Mouse (Mus musculus) heart, embryonic 12.5 days (tissue): ENCODE results near the gene Pck2. TPM values are rescaled to one million over a fixed set of nuclear protein-coding genes. Genes with fewer than 3 reads are reported as not detected.

Experiments
- polyA plus RNA-seq: library from polyadenylated mRNA; unstranded; fragments of >200 nt; fragmentation: Nextera tagmentation; extraction: Ambion mirVana; gene quantifications from 2 replicates; pipeline ENCODE4 v1.2.1, GENCODE M21; 2016

Gene Pck2
- polyA plus RNA-seq, 1 experiment from 2014 or later, result 38.8 TPM

Other genes starting within 250 kb of the Pck2 start
- gene Dhrs4, start 61.5 kb upstream of the Pck2 start, polyA plus RNA-seq, result 63.3 and 64.5 TPM in 2 replicates
- 2.4 and 2.6 TPM in 2 replicates for gene Carmil3, start 49.6 kb upstream of the Pck2 start, polyA plus RNA-seq
- gene Cpne6, start 29.8 kb upstream of the Pck2 start, polyA plus RNA-seq, result 0.30 and 0.59 TPM in 2 replicates
- not detected in 2 replicates for gene Nrl, start 15.3 kb upstream of the Pck2 start, polyA plus RNA-seq
- 73.2 and 78.7 TPM in 2 replicates for gene Dcaf11, start 19.7 kb downstream of the Pck2 start, polyA plus RNA-seq
- 0.96 TPM in 1 of 2 replicates, not detected in the other for gene A730061H03Rik, start 20.1 kb downstream of the Pck2 start, polyA plus RNA-seq
- gene Fitm1, start 35.4 kb downstream of the Pck2 start, polyA plus RNA-seq, result 114 and 118 TPM in 2 replicates
- gene Psme1, start 37.9 kb downstream of the Pck2 start, polyA plus RNA-seq, result 211 and 212 TPM in 2 replicates
- gene Emc9, start 45.0 kb downstream of the Pck2 start, polyA plus RNA-seq, result 16.3 and 21.5 TPM in 2 replicates
- 200 and 213 TPM in 2 replicates for gene Psme2, start 50.8 kb downstream of the Pck2 start, polyA plus RNA-seq
- 16.4 and 16.8 TPM in 2 replicates for gene Rnf31, start 51.4 kb downstream of the Pck2 start, polyA plus RNA-seq
- 8.7 and 9.4 TPM in 2 replicates for gene Irf9, start 63.3 kb downstream of the Pck2 start, polyA plus RNA-seq
- 16.5 and 17.5 TPM in 2 replicates for gene Rec8, start 77.8 kb downstream of the Pck2 start, polyA plus RNA-seq
- gene Ipo4, start 95.7 kb downstream of the Pck2 start, polyA plus RNA-seq, result 66.1 and 68.4 TPM in 2 replicates
- 3.4 and 5.2 TPM in 2 replicates for gene Gm49378, start 97.6 kb downstream of the Pck2 start, polyA plus RNA-seq
- gene Tm9sf1, start 103.5 kb downstream of the Pck2 start, polyA plus RNA-seq, result 86.2 and 92.6 TPM in 2 replicates
- gene Tssk4, start 109.9 kb downstream of the Pck2 start, polyA plus RNA-seq, result 0.45 and 0.60 TPM in 2 replicates
- gene Mdp1, start 120.2 kb downstream of the Pck2 start, polyA plus RNA-seq, result 74.1 and 76.7 TPM in 2 replicates
- 39.8 and 44.6 TPM in 2 replicates for gene Gmpr2, start 131.7 kb downstream of the Pck2 start, polyA plus RNA-seq
- gene Nedd8, start 131.9 kb downstream of the Pck2 start, polyA plus RNA-seq, result 457 and 491 TPM in 2 replicates
- 36.1 and 37.6 TPM in 2 replicates for gene Tinf2, start 141.6 kb downstream of the Pck2 start, polyA plus RNA-seq
- 0.27 and 0.70 TPM in 2 replicates for gene Tgm1, start 173.7 kb downstream of the Pck2 start, polyA plus RNA-seq
- 20.9 and 24.4 TPM in 2 replicates for gene Rabggta, start 182.0 kb downstream of the Pck2 start, polyA plus RNA-seq
- gene Dhrs1, start 205.4 kb downstream of the Pck2 start, polyA plus RNA-seq, result 59.2 and 60.8 TPM in 2 replicates
- gene Nop9, start 205.4 kb downstream of the Pck2 start, polyA plus RNA-seq, result 27.7 and 30.6 TPM in 2 replicates
- 1.0 and 1.2 TPM in 2 replicates for gene Cideb, start 218.2 kb downstream of the Pck2 start, polyA plus RNA-seq
- 0.49 and 0.54 TPM in 2 replicates for gene Ltb4r2, start 221.2 kb downstream of the Pck2 start, polyA plus RNA-seq
- 0.49 and 0.76 TPM in 2 replicates for gene Ltb4r1, start 225.7 kb downstream of the Pck2 start, polyA plus RNA-seq
- gene Adcy4, start 243.8 kb downstream of the Pck2 start, polyA plus RNA-seq, result 24.4 and 26.2 TPM in 2 replicates
- gene Ripk3, start 248.6 kb downstream of the Pck2 start, polyA plus RNA-seq, result 19.7 and 20.3 TPM in 2 replicates